Comparison of ENCODE assay signal across 8 mouse cellular contexts in the genomic region with DNA sequence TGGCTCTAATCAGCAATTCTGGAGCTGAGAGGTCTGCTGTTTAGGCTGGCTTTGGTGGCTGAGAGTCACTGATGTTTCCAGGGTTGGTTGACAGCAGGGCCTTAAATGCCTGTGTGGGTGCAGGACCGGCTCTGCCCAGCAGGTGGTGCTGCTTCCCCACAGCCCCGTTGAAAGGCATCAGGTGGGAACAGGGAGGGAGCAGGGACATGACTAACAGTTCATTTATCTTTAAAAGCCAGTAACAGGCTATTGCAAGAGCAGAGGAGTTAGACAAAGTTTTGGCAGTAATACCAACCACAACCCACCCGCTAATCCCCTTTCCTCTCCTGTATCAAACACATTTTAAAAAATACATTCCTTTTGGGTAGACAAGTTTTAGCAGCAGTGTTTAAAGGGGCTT. TPM values are rescaled to one million over a fixed set of nuclear protein-coding genes. Genes with fewer than 3 reads are reported as not detected.
A peak's percentile ranks its signal among the peaks of the same experiment; 100 is the strongest.
DNase-seq lines count a peak whose midpoint lies in the region; ATAC-seq lines count a peak whose summit lies in the region.
"Had no signal": no experiment of that assay in that cellular context is flagged by ENCODE, and none has a peak within 500 bp of the region (broad histone marks: within the 10 kb centered on the region; RNA-seq: fewer than 3 reads in every experiment).

No protein-coding gene starts in this region.

- no peaks in the 10 kb centered on the region for H3K4me1 ChIP-seq in intestine, embryonic 15.5 days (replicated peaks)
- H3K4me1 ChIP-seq in midbrain, embryonic 12.5 days, result no peaks in the 10 kb centered on the region

- no peak overlapping the region for H3K9ac ChIP-seq in intestine, embryonic 15.5 days
- H3K9ac ChIP-seq in midbrain, embryonic 12.5 days (replicated peaks), result no peak overlapping the region

- no peak overlapping the region for H3K4me3 ChIP-seq in intestine, embryonic 15.5 days (replicated peaks)
- no peak overlapping the region for H3K4me3 ChIP-seq in midbrain, embryonic 12.5 days
- H3K4me3 ChIP-seq: myocyte had no signal

- intact Hi-C loops in left cerebral cortex, postnatal 25 days (cut with DNase I), result loop anchor here (2.0 to 5.0 kb wide), 5 partner anchors 97 to 302 kb away; no protein-coding TSS in a partner anchor

- H3K36me3 ChIP-seq in intestine, embryonic 15.5 days, result peaks cover 13% of the 10 kb centered on the region
- peaks cover 29% of the 10 kb centered on the region for H3K36me3 ChIP-seq in midbrain, embryonic 12.5 days

- WGBS in intestine, embryonic 15.5 days, result 20% methylated on average over 3 of the region's 3 CpGs
- 37% methylated on average over 3 of the region's 3 CpGs for WGBS in midbrain, embryonic 12.5 days

- H3K27me3 ChIP-seq in intestine, embryonic 15.5 days (replicated peaks), result no peaks in the 10 kb centered on the region
- no peaks in the 10 kb centered on the region for H3K27me3 ChIP-seq in midbrain, embryonic 12.5 days

- H3K4me2 ChIP-seq in intestine, embryonic 15.5 days (replicated peaks), result no peak overlapping the region
- no peak overlapping the region for H3K4me2 ChIP-seq in midbrain, embryonic 12.5 days (replicated peaks)

- H3K27ac ChIP-seq in intestine, embryonic 15.5 days, result no peak overlapping the region
- no peak overlapping the region for H3K27ac ChIP-seq in midbrain, embryonic 12.5 days (replicated peaks)

- DNase-seq in ZHBTc4 (ENCODE audit: low read depth, low spot score), result peak; percentile 88
- DNase-seq in cerebellum, postnatal 14 days, result peak; percentile 92 to 94
- peak; percentile 88 to 89 for DNase-seq in frontal cortex, postnatal 36 days (ENCODE audit: low spot score in 2 of 2)
- peak; percentile 84 to 86 for DNase-seq in left cerebral cortex, postnatal 25 days (ENCODE audit: low spot score in 2 of 2)
- peak; percentile 90 for DNase-seq in right cerebral cortex, postnatal 4 days

- peak; percentile 83 for ATAC-seq in intestine, embryonic 15.5 days
- 0 out of 2 replicates have a peak, but pooled peaks have one; percentile 23 for ATAC-seq in midbrain, embryonic 12.5 days (ENCODE audit: low FRiP score, low read depth)

- no peaks in the 10 kb centered on the region for H3K9me3 ChIP-seq in intestine, embryonic 15.5 days
- H3K9me3 ChIP-seq in midbrain, embryonic 12.5 days, result no peaks in the 10 kb centered on the region

RNA-seq across cellular contexts. Expression of a gene that starts 30.5 kb away (rescaled TPM):
- polyA plus RNA-seq in intestine, embryonic 15.5 days (2015; fragmentation: Nextera tagmentation; extraction: Ambion mirVana), result 49.2 and 49.8 TPM in 2 replicates
- total RNA-seq in left cerebral cortex, postnatal 25 days (2021), result 10 to 100 TPM; 50.3 to 57.4 TPM
- polyA plus RNA-seq in midbrain, embryonic 12.5 days (2016; fragmentation: Nextera tagmentation; extraction: Ambion mirVana), result 39.2 and 39.9 TPM in 2 replicates

RNA-seq across cellular contexts. Expression of a gene that starts 30.8 kb away (rescaled TPM):
- polyA plus RNA-seq in intestine, embryonic 15.5 days (2015; fragmentation: Nextera tagmentation; extraction: Ambion mirVana), result 128 and 132 TPM in 2 replicates
- total RNA-seq in left cerebral cortex, postnatal 25 days (2021), result 100 to 1,000 TPM; 145 to 156 TPM
- polyA plus RNA-seq in midbrain, embryonic 12.5 days (2016; fragmentation: Nextera tagmentation; extraction: Ambion mirVana), result 288 and 290 TPM in 2 replicates
